ENCODE assay signal across 27 mouse cellular contexts in the genomic region with DNA sequence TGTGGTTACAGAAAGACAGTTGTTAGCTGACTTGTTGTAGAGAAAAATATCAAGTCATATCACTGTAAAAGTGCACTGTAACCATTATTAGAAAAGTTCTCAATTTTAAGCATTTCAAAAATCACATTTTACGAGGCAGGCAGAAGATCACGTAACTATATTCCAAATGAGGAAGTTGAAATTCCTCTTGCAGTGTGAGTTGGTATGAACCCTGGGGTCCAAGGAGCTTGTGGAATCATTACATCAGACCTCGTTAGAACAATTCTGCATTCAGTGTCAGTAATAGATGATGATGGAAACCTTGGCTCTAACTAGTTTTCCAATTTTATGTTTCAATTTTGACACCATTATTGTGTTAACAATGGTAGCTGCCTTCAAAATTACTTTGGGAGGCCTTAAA.
"Had no signal": no experiment of that assay in that cellular context is flagged by ENCODE, and none has a peak within 500 bp of the region (broad histone marks: within the 10 kb centered on the region; RNA-seq: fewer than 3 reads in every experiment).

No protein-coding gene starts in this region.

- ATAC-seq: hindbrain, embryonic 16.5 days; inflammation-experienced regulatory T-cells, adult 6 months; intestine, embryonic 15.5 days; liver, embryonic 12.5 days had no signal

- H3K27ac ChIP-seq: heart, embryonic 13.5 days; heart, embryonic 15.5 days; hindbrain, embryonic 10.5 days; hindbrain, embryonic 12.5 days; hindbrain, embryonic 14.5 days; intestine, embryonic 15.5 days; kidney, embryonic 15.5 days; kidney, postnatal 0 days; limb, embryonic 13.5 days; limb, embryonic 15.5 days; liver, embryonic 12.5 days; liver, embryonic 14.5 days had no signal

- H3K4me2 ChIP-seq: heart, embryonic 11.5 days; heart, embryonic 13.5 days; heart, embryonic 15.5 days; hindbrain, embryonic 12.5 days; hindbrain, embryonic 14.5 days; intestine, embryonic 15.5 days; kidney, embryonic 15.5 days; limb, embryonic 13.5 days; limb, embryonic 15.5 days; liver, embryonic 12.5 days had no signal

- H3K9ac ChIP-seq: heart, embryonic 13.5 days; heart, embryonic 15.5 days; hindbrain, embryonic 12.5 days; hindbrain, embryonic 14.5 days; intestine, embryonic 15.5 days; kidney, embryonic 15.5 days; limb, embryonic 13.5 days; limb, embryonic 15.5 days; liver, embryonic 12.5 days; liver, embryonic 14.5 days had no signal

- H3K27me3 ChIP-seq: heart, embryonic 13.5 days; heart, embryonic 15.5 days; hindbrain, embryonic 12.5 days; intestine, embryonic 15.5 days; kidney, embryonic 15.5 days; limb, embryonic 13.5 days; limb, embryonic 15.5 days; liver, embryonic 12.5 days had no signal

- DNase-seq: gastrocnemius, postnatal 14 days; gastrocnemius, postnatal 36 days; heart, adult 18-20 months; heart, postnatal 4 days; kidney, adult 11 months; kidney, adult 2 months; kidney, adult 9 months; kidney, postnatal 14 days; kidney, postnatal 36 days; layer of hippocampus, adult 9-11 months; layer of hippocampus, postnatal 36 days; left cerebral cortex, postnatal 4 days had no signal

- H3K4me3 ChIP-seq: heart, embryonic 13.5 days; heart, embryonic 15.5 days; hindbrain, embryonic 10.5 days; hindbrain, embryonic 12.5 days; intestine, embryonic 15.5 days; kidney, embryonic 15.5 days; limb, embryonic 13.5 days; limb, embryonic 15.5 days; liver, embryonic 12.5 days had no signal

- H3K4me1 ChIP-seq: heart, embryonic 13.5 days; heart, embryonic 15.5 days; hindbrain, embryonic 10.5 days; hindbrain, embryonic 12.5 days; intestine, embryonic 15.5 days; kidney, embryonic 15.5 days; limb, embryonic 13.5 days; limb, embryonic 15.5 days; liver, embryonic 12.5 days had no signal

- H3K9me3 ChIP-seq: heart, embryonic 13.5 days; heart, embryonic 15.5 days; hindbrain, embryonic 10.5 days; hindbrain, embryonic 12.5 days; intestine, embryonic 15.5 days; kidney, embryonic 15.5 days; limb, embryonic 13.5 days; limb, embryonic 15.5 days; liver, embryonic 12.5 days had no signal

- H3K36me3 ChIP-seq: heart, embryonic 13.5 days; heart, embryonic 15.5 days; hindbrain, embryonic 10.5 days; hindbrain, embryonic 12.5 days; intestine, embryonic 15.5 days; kidney, embryonic 15.5 days; limb, embryonic 13.5 days; limb, embryonic 15.5 days; liver, embryonic 12.5 days had no signal
